Mouse (Mus musculus) cortical plate, adult 2 months (tissue): ENCODE measurements at regions not wholly inside any gene's neighbourhood (a gene's known extent, or its start where the extent isn't known, plus 50 kb on each side); places are given as distances from the start of the nearest gene placed in this dataset.

Source experiments
- CTCF ChIP-seq: fragments of 200-500 bp; IDR thresholded peaks from 2 replicates; pipeline ENCODE4 v1.5.1; 2011; ENCODE audit warnings: mild to moderate bottlenecking, control low read depth, low read length; ENCODE audit not compliant: insufficient read depth; ENCODE audit errors: extremely low read depth
- POLR2A ChIP-seq: fragments of 200-500 bp; IDR thresholded peaks from 2 replicates; pipeline ENCODE4 v1.6.1; 2011; ENCODE audit warnings: mild to moderate bottlenecking, low read length, control low read depth; ENCODE audit not compliant: insufficient read depth; ENCODE audit errors: extremely low read depth

DNA sequence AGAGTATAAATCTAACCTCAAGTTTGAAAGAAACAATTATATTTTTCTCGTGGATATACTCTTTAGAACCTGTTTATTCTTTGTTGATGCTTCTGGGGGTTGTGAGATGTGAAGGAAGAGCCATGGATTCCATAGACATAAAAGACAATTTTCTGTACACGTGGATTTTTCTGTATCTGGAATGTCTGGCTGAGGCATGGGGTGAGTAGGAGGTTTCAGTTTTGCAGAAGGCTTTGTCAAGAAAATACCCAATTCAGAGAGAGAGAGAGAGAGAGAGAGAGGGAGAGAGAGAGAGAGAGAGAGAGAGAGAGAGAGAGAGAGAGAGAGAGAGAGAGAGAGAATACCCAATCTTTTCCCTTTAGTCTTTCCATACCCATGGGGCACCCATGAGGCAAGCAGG lies 315.0 kb upstream of the Xylt1 start:
- TF ChIP-seq CTCF, result no peak
- no peak for TF ChIP-seq POLR2A
